Mouse (Mus musculus) small intestine, adult 2 months (tissue): ENCODE measurements around the gene Rgs9bp. TPM values are rescaled to one million over a fixed set of nuclear protein-coding genes. Genes with fewer than 3 reads are reported as not detected.

Source experiments
- H3K27ac ChIP-seq: fragments of 200-500 bp; 2 replicates; pipeline ENCODE4 v1.5.1; 2012; ENCODE audit warnings: low read depth, low read length, control low read depth, inconsistent platforms; ENCODE audit not compliant: insufficient read depth
- H3K27me3 ChIP-seq: fragments of 200-500 bp; 2 replicates; pipeline ENCODE4 v1.6.1; 2012; ENCODE audit warnings: mild to moderate bottlenecking, moderate library complexity, low read length, inconsistent platforms; ENCODE audit not compliant: control insufficient read depth, insufficient read depth
- H3K36me3 ChIP-seq: fragments of 200-500 bp; 2 replicates; pipeline ENCODE4 v1.6.1; 2012; ENCODE audit warnings: mild to moderate bottlenecking, low read length, control low read depth, inconsistent platforms; ENCODE audit not compliant: control insufficient read depth, insufficient read depth
- H3K4me1 ChIP-seq: fragments of 200-500 bp; 2 replicates; pipeline ENCODE4 v1.6.1; 2012; ENCODE audit warnings: low read length, inconsistent platforms, mixed read lengths; ENCODE audit not compliant: control insufficient read depth, insufficient read depth, insufficient read length
- H3K4me3 ChIP-seq: fragments of 200-500 bp; 2 replicates; pipeline ENCODE4 v1.5.1; 2012; ENCODE audit warnings: low read depth, mild to moderate bottlenecking, control low read depth, inconsistent platforms, low read length, moderate library complexity
- CTCF ChIP-seq: fragments of 200-500 bp; IDR thresholded peaks from 2 replicates; pipeline ENCODE4 v1.5.1; 2012; ENCODE audit warnings: low read depth, mild to moderate bottlenecking, control low read depth, inconsistent platforms, low read length, moderate library complexity, mixed read lengths; ENCODE audit not compliant: insufficient replicate concordance, insufficient read length; ENCODE audit errors: extremely low read depth
- POLR2A ChIP-seq: fragments of 200-500 bp; IDR thresholded peaks from 2 replicates; pipeline ENCODE4 v1.6.1; 2012; ENCODE audit warnings: low read depth, mild to moderate bottlenecking, control low read depth, inconsistent platforms, low read length, moderate library complexity
- WGBS: fragments of 180-500 bp; shearing (Covaris S2); methylation state at CpG from one replicate; pipeline ENCODE4 v1.1.7; 2018; 5-methylcytosine and 5-hydroxymethylcytosine counted together
- polyA plus RNA-seq: library from polyadenylated mRNA; depleted of rRNA; stranded (reverse); fragments of >200 nt; gene quantifications from 2 replicates; pipeline ENCODE4 v1.2.3, GENCODE M21; 2012

The Rgs9bp gene
- polyA plus RNA-seq, 1 experiment = 0.03 TPM

GRCm38 (mm10) chr7:35588680-35589428, 3.5 kb upstream of the Rgs9bp start:
- 85% methylated on average over 9 of the region's 9 CpGs for WGBS
- H3K27me3 ChIP-seq = peaks cover 12% of the 10 kb centered on the region
- peaks cover 5% of the 10 kb centered on the region for H3K4me1 ChIP-seq
- H3K27ac ChIP-seq = no peak overlapping the region
- TF ChIP-seq POLR2A (no peak), CTCF (no peak)
- H3K36me3 ChIP-seq = peaks cover 10% of the 10 kb centered on the region
- no peak overlapping the region for H3K4me3 ChIP-seq

DNA sequence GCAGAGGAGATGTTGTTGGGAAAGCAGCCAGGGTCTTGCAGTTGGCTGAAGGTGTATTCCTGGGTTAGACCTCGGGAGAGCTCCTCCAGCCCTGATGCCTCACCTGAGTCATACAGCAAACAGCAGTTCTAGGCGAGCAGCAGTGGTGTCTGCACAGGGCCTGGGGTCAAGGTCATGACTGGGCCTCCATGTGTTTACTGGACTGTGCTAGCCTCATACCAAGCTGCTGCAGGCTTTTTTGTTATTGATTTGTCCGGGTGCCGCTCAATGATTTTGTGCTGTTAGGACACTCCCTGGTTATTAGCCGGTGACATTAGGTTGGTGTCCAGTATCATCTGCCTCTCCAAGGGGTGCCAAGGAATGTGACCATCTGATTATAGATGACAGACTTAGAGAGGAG, 2.3 kb upstream of the Rgs9bp start:
- Histone ChIP-seq H3K4me3 (no peak overlapping the region), H3K27ac (no peak overlapping the region), H3K4me1 (peaks cover 5% of the 10 kb centered on the region), H3K36me3 (peaks cover 4% of the 10 kb centered on the region; the same call in 1 of the 2 replicates), H3K27me3 (peaks cover 19% of the 10 kb centered on the region)
- TF ChIP-seq CTCF (no peak), POLR2A (no peak)
- 63% methylated on average over 5 of the region's 5 CpGs for WGBS

GRCm38 (mm10) chr7:35586906-35587445, 1.6 kb upstream of the Rgs9bp start:
- H3K36me3 ChIP-seq = peaks cover 4% of the 10 kb centered on the region; the same call in 1 of the 2 replicates
- TF ChIP-seq POLR2A = no peak
- TF ChIP-seq CTCF = no peak
- peaks cover 5% of the 10 kb centered on the region for H3K4me1 ChIP-seq
- no peak overlapping the region for H3K27ac ChIP-seq
- 19% methylated on average over 15 of the region's 15 CpGs for WGBS
- peaks cover 19% of the 10 kb centered on the region for H3K27me3 ChIP-seq
- H3K4me3 ChIP-seq = peak overlapping the region; percentile 86

DNA sequence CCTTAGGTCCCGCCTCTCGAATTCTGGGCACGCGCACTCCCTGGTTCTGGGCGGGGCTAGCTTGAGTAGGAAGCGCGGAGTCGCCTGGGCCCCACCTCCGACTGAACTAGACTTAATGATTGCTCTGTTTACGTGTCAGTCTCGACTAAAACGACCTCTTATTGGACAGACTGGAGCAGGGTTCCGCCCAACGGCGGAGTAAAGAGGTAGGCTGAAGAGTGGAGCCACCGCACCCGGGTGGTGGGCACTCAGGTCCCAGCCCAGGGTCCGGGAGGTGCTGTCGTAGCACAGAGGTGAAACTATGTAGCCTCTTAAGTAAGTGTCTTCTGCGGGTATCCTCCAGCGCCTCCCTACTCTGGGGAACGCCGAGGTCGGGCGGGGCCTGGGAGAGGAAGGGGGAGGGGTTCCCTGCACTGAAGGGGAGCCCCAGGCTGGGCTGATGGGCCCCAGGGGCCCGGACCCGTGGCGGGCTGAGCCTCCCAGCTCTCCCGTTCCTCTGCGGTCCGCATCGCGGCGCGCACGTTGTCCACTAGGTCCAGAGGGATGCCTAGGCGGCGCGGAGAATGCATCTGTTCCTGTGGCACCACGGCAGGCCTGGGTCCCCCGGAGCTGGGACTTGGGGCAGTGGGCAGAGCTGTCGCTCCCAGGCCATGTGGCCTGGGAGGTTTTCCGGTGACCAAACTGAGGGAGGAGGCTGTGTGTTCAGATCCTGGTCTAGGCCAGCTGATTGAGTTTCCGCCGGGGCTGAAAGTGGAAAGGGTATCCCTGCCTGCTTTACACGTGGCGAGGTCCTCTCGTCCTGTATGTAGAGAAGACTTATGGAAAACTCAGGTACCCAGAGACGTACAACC, 898 bp upstream of the Rgs9bp start, which contains the start of gene Ankrd27:
Gene Ankrd27, plus strand, starts transcription at position 190 of the 851 bp plus-strand sequence.
- Histone ChIP-seq H3K27ac (no peak within 1 kb of the TSS), H3K4me3 (peak within 1 kb of the TSS; percentile 86), H3K27me3 (peaks cover 19% of the 10 kb centered on the region), H3K36me3 (no peaks in the 10 kb centered on the region), H3K4me1 (peaks cover 5% of the 10 kb centered on the region)
- WGBS = under 1% methylated on average over 49 of the region's 49 CpGs
- TF ChIP-seq CTCF (no peak), POLR2A (peak; percentile 45; the same call in 1 of the 2 replicates)

GRCm38 (mm10) chr7:35584786-35585190, 594 bp downstream of the Rgs9bp start:
- Histone ChIP-seq H3K4me3 (peak overlapping the region; percentile 86), H3K36me3 (no peaks in the 10 kb centered on the region), H3K27me3 (peaks cover 19% of the 10 kb centered on the region), H3K4me1 (peaks cover 5% of the 10 kb centered on the region), H3K27ac (no peak overlapping the region)
- under 1% methylated on average over 50 of the region's 50 CpGs for WGBS
- TF ChIP-seq CTCF (no peak), POLR2A (no peak)

- H3K27me3 ChIP-seq = peaks cover 19% of the 10 kb centered on the region
- TF ChIP-seq CTCF (no peak), POLR2A (no peak)
- peaks cover 5% of the 10 kb centered on the region for H3K4me1 ChIP-seq
These were observed 1.2 kb downstream of the Rgs9bp start for GRCm38 (mm10) chr7:35584068-35584785.

More at GRCm38 (mm10) chr7:35584068-35584785, 1.2 kb downstream of the Rgs9bp start:
- H3K4me3 ChIP-seq = peak overlapping the region; percentile 86
- no peaks in the 10 kb centered on the region for H3K36me3 ChIP-seq
- H3K27ac ChIP-seq = no peak overlapping the region
- 8% methylated on average over 36 of the region's 36 CpGs for WGBS
